Mouse (Mus musculus) adrenal gland, postnatal 4 days (tissue): Measurements from ENCODE around the gene Cyp39a1. TPM values are rescaled to one million over a fixed set of nuclear protein-coding genes. Genes with fewer than 3 reads are reported as not detected.

Experiments used
- DNase-seq, 2 experiments: peaks; one replicate each; pipeline ENCODE4 v3.0.0; 2021 to 2022; ENCODE audit warnings: low spot score in 2 of 2, mixed read lengths in 2 of 2
- long read RNA-seq, 2 experiments: library from polyadenylated mRNA; stranded (forward); transcript quantifications; one replicate each; pipeline ENCODE4 v2.0.0; 2021
- total RNA-seq, 2 experiments: library from RNA; stranded (reverse); gene quantifications; 2 replicates each; pipeline ENCODE4 v1.2.3; 2021

Gene Cyp39a1
- 1 to 10 TPM; 8.6 to 10.0 TPM for total RNA-seq
- long read RNA-seq, experiment 1, transcript Cyp39a1-201 (12 exons, 3,053 nt): major isoform, 5 of 6 reads
- long read RNA-seq, experiment 1, partial matches to known transcripts: 0 of 6 reads
- long read RNA-seq, experiment 1, other reads (novel, unspliced or antisense): 1 of 6 reads
- long read RNA-seq, experiment 2, transcript Cyp39a1-201 (12 exons, 3,053 nt): major isoform, 6 of 10 reads
- long read RNA-seq, experiment 2, partial matches to known transcripts: 1 of 10 reads
- long read RNA-seq, experiment 2, other reads (novel, unspliced or antisense): 3 of 10 reads

- DNase-seq: no peak
Measured at GRCm38 (mm10) chr17:43667290-43667843, at the start of gene Cyp39a1. Gene Cyp39a1 (plus strand): TSS chr17:43667425.

- DNase-seq: no peak
Measured at GRCm38 (mm10) chr17:43619156-43619555, 48.1 kb upstream of the Cyp39a1 start.

- DNase-seq: no peak
Measured at GRCm38 (mm10) chr17:43622076-43622475, 45.1 kb upstream of the Cyp39a1 start.

- no peak for DNase-seq
Measured at GRCm38 (mm10) chr17:43628246-43628645, 39.0 kb upstream of the Cyp39a1 start.

GRCm38 (mm10) chr17:43629026-43629495 lies 38.2 kb upstream of the Cyp39a1 start:
- no peak for DNase-seq

GRCm38 (mm10) chr17:43629496-43630426 lies 37.5 kb upstream of the Cyp39a1 start, which contains the start of gene Tdrd6:
Gene Tdrd6 (minus strand): TSS chr17:43630299.
- DNase-seq: no peak

GRCm38 (mm10) chr17:43630427-43630760 lies 36.8 kb upstream of the Cyp39a1 start:
- no peak for DNase-seq

- no peak for DNase-seq
Measured at GRCm38 (mm10) chr17:43637146-43637545, 30.1 kb upstream of the Cyp39a1 start.

- DNase-seq: no peak
Measured at GRCm38 (mm10) chr17:43640825-43641224, 26.4 kb upstream of the Cyp39a1 start.

- no peak for DNase-seq
Measured at GRCm38 (mm10) chr17:43643191-43643590, 24.0 kb upstream of the Cyp39a1 start.

- no peak for DNase-seq
Measured at GRCm38 (mm10) chr17:43644375-43644774, 22.9 kb upstream of the Cyp39a1 start.

GRCm38 (mm10) chr17:43645136-43645535 lies 22.1 kb upstream of the Cyp39a1 start:
- no peak for DNase-seq

GRCm38 (mm10) chr17:43646925-43647324 lies 20.3 kb upstream of the Cyp39a1 start:
- DNase-seq: no peak

- no peak for DNase-seq
Measured at GRCm38 (mm10) chr17:43649641-43650436, 17.4 kb upstream of the Cyp39a1 start.

- no peak for DNase-seq
Measured at GRCm38 (mm10) chr17:43651314-43652046, 15.7 kb upstream of the Cyp39a1 start.

GRCm38 (mm10) chr17:43666576-43667289 lies 492 bp upstream of the Cyp39a1 start, which contains the start of gene Slc25a27:
Gene Slc25a27 (minus strand): TSS chr17:43667214.
- peak; percentile 49 to 68 for DNase-seq

GRCm38 (mm10) chr17:43669145-43669695 lies 2.0 kb downstream of the Cyp39a1 start:
- DNase-seq: no peak

- no peak for DNase-seq
Measured at GRCm38 (mm10) chr17:43671907-43672306, 4.7 kb downstream of the Cyp39a1 start.

GRCm38 (mm10) chr17:43675228-43675627 lies 8.0 kb downstream of the Cyp39a1 start:
- no peak for DNase-seq
